Mouse (Mus musculus) stomach, postnatal 0 days (tissue): ENCODE measurements around the gene Mcfd2.
A peak's percentile ranks its signal among the peaks of the same experiment; 100 is the strongest.

Source experiments
- CTCF ChIP-seq: IDR thresholded peaks from 2 replicates; pipeline ENCODE4 v1.5.1; 2016; ENCODE audit warnings: antibody characterized with exemption, low read depth, mild to moderate bottlenecking, moderate library complexity
- EP300 ChIP-seq: optimal IDR thresholded peaks from 2 replicates; pipeline ENCODE3; 2016; ENCODE audit warnings: antibody characterized with exemption

DNA sequence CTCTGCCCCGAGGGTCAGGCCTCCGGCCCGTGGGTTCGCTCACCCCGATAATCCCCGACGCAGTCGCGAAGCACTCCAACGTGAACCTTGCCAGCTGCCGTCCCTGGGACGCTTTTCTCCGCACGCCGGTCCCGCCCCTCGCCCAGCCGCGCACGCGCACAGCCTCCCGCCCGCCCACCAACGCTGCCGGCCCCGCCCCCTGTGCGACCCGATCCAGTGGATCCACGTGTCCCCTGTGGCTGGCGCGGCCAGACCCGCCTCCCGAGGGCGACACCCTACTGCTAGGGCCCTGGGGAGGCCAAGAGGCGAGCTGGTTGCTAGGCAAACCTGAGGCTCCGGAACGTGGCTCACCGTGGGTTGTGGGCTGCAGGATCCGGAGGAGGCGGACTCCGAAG lies at the start of gene Mcfd2:
- TF ChIP-seq CTCF (peak; percentile 63), EP300 (no peak)
